Mouse (Mus musculus): Measurements from ENCODE around the gene Slco1a6. TPM values are rescaled to one million over a fixed set of nuclear protein-coding genes. Genes with fewer than 3 reads are reported as not detected.

The Slco1a6 gene
- not detected for polyA plus RNA-seq (2014; fragmentation: Illumina TruSeq; extraction: RNeasy Lipid Tissue Mini Kit (QIAGEN cat#74804); ENCODE audit: low replicate concordance)

DNA sequence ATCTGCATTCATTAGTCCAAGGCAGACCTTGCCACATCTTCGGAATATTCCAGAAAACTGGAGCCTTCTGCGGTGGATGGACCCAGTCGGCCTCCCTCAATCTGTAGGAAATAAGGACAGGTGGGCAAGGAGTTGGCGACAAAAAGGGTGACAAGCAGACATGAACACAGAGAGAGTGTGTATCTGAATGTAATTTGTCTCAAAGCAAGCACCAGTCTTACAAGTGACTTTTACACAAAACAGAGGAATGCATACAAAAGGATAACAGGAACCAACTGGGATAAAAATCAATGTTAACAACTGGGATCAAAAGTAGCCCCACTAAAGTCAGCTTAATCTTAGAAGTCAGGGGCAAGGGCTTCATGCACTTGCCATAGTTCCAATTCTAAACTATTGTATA is at the start of gene Slco1a6:
Gene Slco1a6 (minus strand): TSS at position 101 of the 400 bp plus-strand sequence.

Other genes starting within 250 kb of the Slco1a6 start
- not detected for gene Gm6614, start 197.1 kb downstream of the Slco1a6 start, polyA plus RNA-seq (2014; fragmentation: Illumina TruSeq; extraction: RNeasy Lipid Tissue Mini Kit (QIAGEN cat#74804); ENCODE audit: low replicate concordance)
- 15.1 TPM for gene Iapp, start 89.9 kb upstream of the Slco1a6 start, polyA plus RNA-seq (2014; fragmentation: Illumina TruSeq; extraction: RNeasy Lipid Tissue Mini Kit (QIAGEN cat#74804); ENCODE audit: low replicate concordance)
- 0.19 TPM for gene Slco1a5, start 114.5 kb upstream of the Slco1a6 start, polyA plus RNA-seq (2014; fragmentation: Illumina TruSeq; extraction: RNeasy Lipid Tissue Mini Kit (QIAGEN cat#74804); ENCODE audit: low replicate concordance)
- 55.1 TPM for gene Pyroxd1, start 137.1 kb upstream of the Slco1a6 start, polyA plus RNA-seq (2014; fragmentation: Illumina TruSeq; extraction: RNeasy Lipid Tissue Mini Kit (QIAGEN cat#74804); ENCODE audit: low replicate concordance)
- gene Recql, start 178.6 kb upstream of the Slco1a6 start, polyA plus RNA-seq (2014; fragmentation: Illumina TruSeq; extraction: RNeasy Lipid Tissue Mini Kit (QIAGEN cat#74804); ENCODE audit: low replicate concordance), result 13.0 TPM
- gene Golt1b, start 178.7 kb upstream of the Slco1a6 start, polyA plus RNA-seq (2014; fragmentation: Illumina TruSeq; extraction: RNeasy Lipid Tissue Mini Kit (QIAGEN cat#74804); ENCODE audit: low replicate concordance), result 31.1 TPM
- gene Spx, start 204.9 kb upstream of the Slco1a6 start, polyA plus RNA-seq (2014; fragmentation: Illumina TruSeq; extraction: RNeasy Lipid Tissue Mini Kit (QIAGEN cat#74804); ENCODE audit: low replicate concordance), result 0.41 TPM